ENCODE assay signal across 23 mouse cellular contexts in the genomic region with DNA sequence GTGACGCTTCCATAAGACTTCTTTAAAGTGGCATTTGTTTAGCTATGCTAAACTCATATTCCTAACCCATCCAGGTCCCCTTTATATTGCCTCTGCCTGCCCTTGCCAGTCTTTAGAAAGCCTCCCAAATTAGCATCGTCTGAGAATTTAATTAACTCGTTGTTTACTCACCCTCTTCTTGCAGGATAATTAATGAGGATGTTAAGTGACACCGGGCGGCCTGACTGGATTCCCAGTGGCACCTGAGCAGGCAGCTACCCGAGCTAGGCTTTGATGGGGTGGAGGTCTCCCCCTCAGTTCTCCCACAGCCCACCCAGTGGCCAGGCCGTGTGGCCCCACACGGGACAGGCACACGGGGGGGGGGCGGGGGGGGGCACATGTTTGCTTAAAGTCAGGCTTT.
DNase-seq lines count a peak whose midpoint lies in the region; ATAC-seq and TF ChIP-seq lines count a peak whose summit lies in the region.
"Had no signal": no experiment of that assay in that cellular context is flagged by ENCODE, and none has a peak within 500 bp of the region (broad histone marks: within the 10 kb centered on the region; RNA-seq: fewer than 3 reads in every experiment).

No protein-coding gene starts in this region.

- peaks cover 40% of the 10 kb centered on the region for H3K4me1 ChIP-seq in forebrain, embryonic 12.5 days
- H3K4me1 ChIP-seq in forebrain, postnatal 0 days (ENCODE audit: insufficient read depth) = no peaks in the 10 kb centered on the region
- peaks cover 18% of the 10 kb centered on the region for H3K4me1 ChIP-seq in kidney, embryonic 15.5 days
- H3K4me1 ChIP-seq in neural tube, embryonic 12.5 days = peaks cover 33% of the 10 kb centered on the region
- H3K4me1 ChIP-seq: heart, embryonic 15.5 days; liver, embryonic 15.5 days; lung, embryonic 15.5 days had no signal

- DNase-seq in forebrain, postnatal 0 days = no peak
- no peak for DNase-seq in kidney, adult 18-20 months
- no peak for DNase-seq in neural tube, embryonic 10.5 days (ENCODE audit: extremely low spot score, low spot score)
- DNase-seq in B cell, adult 2 months = no peak
- DNase-seq: adrenal gland, postnatal 25 days; cerebellum, adult 9-10 months; heart, postnatal 36 days; kidney, adult 11 months; kidney, postnatal 25 days; layer of hippocampus, adult 9-11 months; liver; lung, postnatal 36 days; right cerebral cortex, postnatal 14 days; thymus, adult 2 months had no signal

- H3K4me2 ChIP-seq in forebrain, embryonic 12.5 days = no peak overlapping the region; the same call in 1 of the 2 replicates
- no peak overlapping the region for H3K4me2 ChIP-seq in forebrain, postnatal 0 days (ENCODE audit: low read depth)
- 0 out of 2 replicates have a peak overlapping the region, but pooled peaks have one; percentile 27 for H3K4me2 ChIP-seq in kidney, embryonic 15.5 days
- no peak overlapping the region for H3K4me2 ChIP-seq in neural tube, embryonic 12.5 days (replicated peaks)
- H3K4me2 ChIP-seq: heart, embryonic 15.5 days; liver, embryonic 15.5 days; lung, embryonic 15.5 days had no signal

- TF ChIP-seq CTCF in forebrain, postnatal 0 days (IDR thresholded peaks at IDR 0.05; ENCODE audit: low read depth) = no peak

- no peak overlapping the region for H3K27ac ChIP-seq in forebrain, embryonic 12.5 days
- H3K27ac ChIP-seq in forebrain, postnatal 0 days (ENCODE audit: low read depth, low read length) = no peak overlapping the region
- H3K27ac ChIP-seq in kidney, embryonic 15.5 days = no peak overlapping the region
- H3K27ac ChIP-seq in neural tube, embryonic 12.5 days = no peak overlapping the region
- H3K27ac ChIP-seq: heart, embryonic 15.5 days; left cerebral cortex, adult 2 months; liver, embryonic 15.5 days; lung, embryonic 15.5 days; stomach, postnatal 0 days had no signal

- H3K4me3 ChIP-seq in forebrain, embryonic 12.5 days (replicated peaks) = no peak overlapping the region
- no peak overlapping the region for H3K4me3 ChIP-seq in forebrain, postnatal 0 days (ENCODE audit: low read depth, low read length)
- H3K4me3 ChIP-seq in kidney, embryonic 15.5 days (replicated peaks) = no peak overlapping the region
- no peak overlapping the region for H3K4me3 ChIP-seq in neural tube, embryonic 12.5 days
- H3K4me3 ChIP-seq: heart, embryonic 15.5 days; left cerebral cortex, adult 2 months; liver, embryonic 15.5 days; lung, embryonic 15.5 days; myocyte had no signal

- peak; percentile 37 for ATAC-seq in forebrain, embryonic 12.5 days (ENCODE audit: low FRiP score)
- no peak for ATAC-seq in forebrain, postnatal 0 days
- peak; percentile 61; the same call in 1 of the 2 replicates for ATAC-seq in kidney, embryonic 15.5 days (replicated peaks; ENCODE audit: low FRiP score)
- 0 out of 2 replicates have a peak, but pooled peaks have one; percentile 29 for ATAC-seq in neural tube, embryonic 12.5 days (ENCODE audit: low FRiP score, low read depth)

- no peak overlapping the region for H3K9ac ChIP-seq in forebrain, embryonic 12.5 days
- H3K9ac ChIP-seq in forebrain, postnatal 0 days = no peak overlapping the region
- no peak overlapping the region for H3K9ac ChIP-seq in kidney, embryonic 15.5 days
- no peak overlapping the region for H3K9ac ChIP-seq in neural tube, embryonic 12.5 days
- H3K9ac ChIP-seq: heart, embryonic 15.5 days; liver, embryonic 15.5 days; lung, embryonic 15.5 days had no signal

- 17% methylated on average over 10 of the region's 10 CpGs for WGBS in forebrain, embryonic 12.5 days
- 13% methylated on average over 10 of the region's 10 CpGs for WGBS in forebrain, postnatal 0 days
- WGBS in kidney, embryonic 15.5 days = 17% methylated on average over 10 of the region's 10 CpGs
- 20% methylated on average over 10 of the region's 10 CpGs for WGBS in neural tube, embryonic 12.5 days

- H3K9me3 ChIP-seq in forebrain, embryonic 12.5 days = no peaks in the 10 kb centered on the region
- H3K9me3 ChIP-seq in forebrain, postnatal 0 days (ENCODE audit: low read length) = no peaks in the 10 kb centered on the region
- H3K9me3 ChIP-seq in kidney, embryonic 15.5 days (replicated peaks) = no peaks in the 10 kb centered on the region
- H3K9me3 ChIP-seq in neural tube, embryonic 12.5 days = no peaks in the 10 kb centered on the region
- H3K9me3 ChIP-seq: heart, embryonic 15.5 days; liver, embryonic 15.5 days; lung, embryonic 15.5 days had no signal

- H3K27me3 ChIP-seq in forebrain, embryonic 12.5 days = peaks cover 80% of the 10 kb centered on the region
- H3K27me3 ChIP-seq in forebrain, postnatal 0 days (ENCODE audit: insufficient read depth, low read length) = no peaks in the 10 kb centered on the region; the same call in 1 of the 2 replicates
- H3K27me3 ChIP-seq in kidney, embryonic 15.5 days = no peaks in the 10 kb centered on the region
- H3K27me3 ChIP-seq in neural tube, embryonic 12.5 days (replicated peaks) = no peaks in the 10 kb centered on the region
- H3K27me3 ChIP-seq: heart, embryonic 15.5 days; liver, embryonic 15.5 days; lung, embryonic 15.5 days had no signal

- H3K36me3 ChIP-seq in forebrain, embryonic 12.5 days (replicated peaks) = peaks cover 6% of the 10 kb centered on the region
- no peaks in the 10 kb centered on the region for H3K36me3 ChIP-seq in forebrain, postnatal 0 days (ENCODE audit: insufficient read depth)
- H3K36me3 ChIP-seq in kidney, embryonic 15.5 days = no peaks in the 10 kb centered on the region
- H3K36me3 ChIP-seq in neural tube, embryonic 12.5 days = no peaks in the 10 kb centered on the region
- H3K36me3 ChIP-seq: heart, embryonic 15.5 days; liver, embryonic 15.5 days; lung, embryonic 15.5 days had no signal
